9 mouse cellular contexts compared by ENCODE assay signal in genomic region chr1:13500456-13500855, GRCm38 (mm10).
A peak's percentile ranks its signal among the peaks of the same experiment; 100 is the strongest.
DNase-seq lines count a peak whose midpoint lies in the region; ATAC-seq and TF ChIP-seq lines count a peak whose summit lies in the region.
"Had no signal": no experiment of that assay in that cellular context is flagged by ENCODE, and none has a peak within 500 bp of the region (broad histone marks: within the 10 kb centered on the region; RNA-seq: fewer than 3 reads in every experiment).

No protein-coding gene starts in this region.

- H3K9ac ChIP-seq in intestine, postnatal 0 days (ENCODE audit: low read depth, low read length) = no peak overlapping the region
- no peak overlapping the region for H3K9ac ChIP-seq in intestine, embryonic 16.5 days (ENCODE audit: low read depth, low read length)
- no peak overlapping the region for H3K9ac ChIP-seq in ES-Bruce4 (ENCODE audit: low read depth, poor library complexity, severe bottlenecking)
- H3K9ac ChIP-seq: embryonic facial prominence, embryonic 13.5 days had no signal

- no peak overlapping the region for H3K4me3 ChIP-seq in intestine, postnatal 0 days (ENCODE audit: low read depth, low read length)
- no peak overlapping the region for H3K4me3 ChIP-seq in intestine, embryonic 16.5 days (ENCODE audit: low read length)
- no peak overlapping the region for H3K4me3 ChIP-seq in ES-Bruce4 (ENCODE audit: low read depth, low read length)
- H3K4me3 ChIP-seq: embryonic facial prominence, embryonic 13.5 days had no signal

- no peak for ATAC-seq in intestine, postnatal 0 days
- ATAC-seq in intestine, embryonic 16.5 days = no peak

- WGBS in intestine, postnatal 0 days = 21% methylated on average over 5 of the region's 5 CpGs
- WGBS in intestine, embryonic 16.5 days = 34% methylated on average over 5 of the region's 5 CpGs

- no peaks in the 10 kb centered on the region for H3K4me1 ChIP-seq in intestine, postnatal 0 days (replicated peaks; ENCODE audit: control insufficient read depth, insufficient read depth, low read length)
- no peaks in the 10 kb centered on the region for H3K4me1 ChIP-seq in intestine, embryonic 16.5 days (ENCODE audit: control insufficient read depth, insufficient read depth, low read length)
- H3K4me1 ChIP-seq in ES-Bruce4 (ENCODE audit: control insufficient read depth, insufficient read depth, low read length) = peaks cover under 1% of the 10 kb centered on the region

- TF ChIP-seq POLR2A in ES-Bruce4 (IDR thresholded peaks at IDR 0.05; ENCODE audit: insufficient read depth, low read length) = no peak

- peak; percentile 83 for TF ChIP-seq CTCF in intestine, postnatal 0 days (IDR thresholded peaks at IDR 0.05; ENCODE audit: low read depth)
- TF ChIP-seq CTCF in ES-Bruce4 (IDR thresholded peaks at IDR 0.05; ENCODE audit: low read depth, low read length) = peak; percentile 82

- no peak for TF ChIP-seq EP300 in ES-Bruce4 (IDR thresholded peaks at IDR 0.05; ENCODE audit: insufficient read depth, low read depth, low read length)

- H3K9me3 ChIP-seq in intestine, postnatal 0 days (ENCODE audit: control insufficient read depth) = no peaks in the 10 kb centered on the region
- H3K9me3 ChIP-seq in intestine, embryonic 16.5 days (ENCODE audit: control insufficient read depth, low read length) = no peaks in the 10 kb centered on the region
- H3K9me3 ChIP-seq in ES-Bruce4 (replicated peaks; ENCODE audit: control insufficient read depth, insufficient read depth, low read length, poor library complexity, severe bottlenecking) = peaks cover under 1% of the 10 kb centered on the region; the same call in 1 of the 2 replicates
- H3K9me3 ChIP-seq: embryonic facial prominence, embryonic 13.5 days had no signal

- intact Hi-C loops in gastrocnemius, postnatal 36 days (cut with DNase I) = no loop called here

- DNase-seq in cerebellum, adult 18-20 months = peak; percentile 32 to 36
- DNase-seq in gastrocnemius, postnatal 36 days = peak; percentile 11 to 16
- DNase-seq in left cerebral cortex, adult 18-20 months (ENCODE audit: low spot score in 2 of 2) = peak; percentile 36 to 42
- peak; percentile 19 for DNase-seq in ovary, adult 18-20 months (ENCODE audit: low spot score)
- DNase-seq in thymus, postnatal 4 days = peak; percentile 86

- no peak overlapping the region for H3K27ac ChIP-seq in intestine, postnatal 0 days (ENCODE audit: low read depth, low read length)
- no peak overlapping the region for H3K27ac ChIP-seq in intestine, embryonic 16.5 days (ENCODE audit: low read length)
- no peak overlapping the region for H3K27ac ChIP-seq in ES-Bruce4 (ENCODE audit: insufficient read depth, low read length)
- H3K27ac ChIP-seq: embryonic facial prominence, embryonic 13.5 days had no signal

- no peak overlapping the region for H3K4me2 ChIP-seq in intestine, postnatal 0 days (replicated peaks; ENCODE audit: low read depth)
- no peak overlapping the region for H3K4me2 ChIP-seq in intestine, embryonic 16.5 days (ENCODE audit: low read depth, low read length)
- H3K4me2 ChIP-seq: embryonic facial prominence, embryonic 13.5 days had no signal

- H3K27me3 ChIP-seq in intestine, postnatal 0 days (replicated peaks; ENCODE audit: control insufficient read depth, insufficient read depth, low read length) = no peaks in the 10 kb centered on the region
- H3K27me3 ChIP-seq in intestine, embryonic 16.5 days (replicated peaks; ENCODE audit: control insufficient read depth, insufficient read depth, low read length) = no peaks in the 10 kb centered on the region
- no peaks in the 10 kb centered on the region for H3K27me3 ChIP-seq in ES-Bruce4 (ENCODE audit: control insufficient read depth, insufficient read depth, low read length, poor library complexity, severe bottlenecking)

- no peaks in the 10 kb centered on the region for H3K36me3 ChIP-seq in intestine, postnatal 0 days (ENCODE audit: control insufficient read depth, insufficient read depth)
- H3K36me3 ChIP-seq in intestine, embryonic 16.5 days (ENCODE audit: control insufficient read depth, insufficient read depth, low read length) = no peaks in the 10 kb centered on the region
- no peaks in the 10 kb centered on the region for H3K36me3 ChIP-seq in ES-Bruce4 (ENCODE audit: control insufficient read depth, insufficient read depth, low read length, poor library complexity, severe bottlenecking)
- H3K36me3 ChIP-seq: embryonic facial prominence, embryonic 13.5 days had no signal

Comparison
In these comparisons a context has a peak if more than half of its experiments do, and no peak if none do; other contexts are left out.
1. DNase-seq: peak in every context shown above with its lines; median percentile 86 in thymus, postnatal 4 days; 39 in left cerebral cortex, adult 18-20 months; 34 in cerebellum, adult 18-20 months; 19 in ovary, adult 18-20 months; 14 in gastrocnemius, postnatal 36 days.